Mouse (Mus musculus) NIH3T3 (cell line): ENCODE measurements around the gene Eif4b.
A peak's percentile ranks its signal among the peaks of the same experiment; 100 is the strongest.
"Not testable (repeated sequence)": the region's sequence is repeated elsewhere in the genome, so short reads cannot be mapped to it uniquely, and the experiment has no call there.

ENCODE experiments used
- DNase-seq: peaks from one replicate; pipeline ENCODE4 v3.0.0-alpha.2; 2012; ENCODE audit warnings: low read depth

Eif4b gene

GRCm38 (mm10) chr15:102074876-102075585 lies 1.5 kb downstream of the Eif4b start:
- no peak for DNase-seq

GRCm38 (mm10) chr15:102077111-102077677 lies 3.6 kb downstream of the Eif4b start:
- DNase-seq: no peak

- no peak for DNase-seq
Observed at GRCm38 (mm10) chr15:102079221-102079620, 5.6 kb downstream of the Eif4b start.

GRCm38 (mm10) chr15:102079924-102080323 lies 6.4 kb downstream of the Eif4b start:
- not testable (repeated sequence) for DNase-seq

GRCm38 (mm10) chr15:102080429-102080828 lies 6.9 kb downstream of the Eif4b start:
- no peak for DNase-seq

GRCm38 (mm10) chr15:102082148-102082547 lies 8.6 kb downstream of the Eif4b start:
- no peak for DNase-seq

- DNase-seq: no peak
Observed at GRCm38 (mm10) chr15:102083028-102083427, 9.5 kb downstream of the Eif4b start.

GRCm38 (mm10) chr15:102089914-102090585 lies 16.5 kb downstream of the Eif4b start:
- no peak for DNase-seq

GRCm38 (mm10) chr15:102091063-102091679 lies 17.6 kb downstream of the Eif4b start:
- DNase-seq: peak; percentile 50

- DNase-seq: no peak
Observed at GRCm38 (mm10) chr15:102091688-102092087, 18.1 kb downstream of the Eif4b start.

GRCm38 (mm10) chr15:102092222-102092621 lies 18.6 kb downstream of the Eif4b start:
- no peak for DNase-seq

- DNase-seq: no peak
Observed at GRCm38 (mm10) chr15:102094157-102094556, 20.6 kb downstream of the Eif4b start.

- no peak for DNase-seq
Observed at GRCm38 (mm10) chr15:102094988-102095387, 21.4 kb downstream of the Eif4b start.

- DNase-seq: peak; percentile 84
Observed at GRCm38 (mm10) chr15:102097147-102097915, 23.8 kb downstream of the Eif4b start.

GRCm38 (mm10) chr15:102097991-102098555 lies 24.5 kb downstream of the Eif4b start:
- peak; percentile 68 for DNase-seq

GRCm38 (mm10) chr15:102099260-102099659 lies 25.7 kb downstream of the Eif4b start:
- DNase-seq: peak; percentile 67

- DNase-seq: no peak
Observed at GRCm38 (mm10) chr15:102099771-102100160, 26.2 kb downstream of the Eif4b start.

- DNase-seq: peak; percentile 91
Observed at GRCm38 (mm10) chr15:102100161-102100981, 26.8 kb downstream of the Eif4b start, which contains the start of gene Tns2. Gene Tns2 (plus strand): TSS chr15:102100413.

- peak; percentile 77 for DNase-seq
Observed at GRCm38 (mm10) chr15:102100996-102101671, 27.6 kb downstream of the Eif4b start.
